Mouse (Mus musculus): ENCODE results near the gene Stk17b.
A peak's percentile ranks its signal among the peaks of the same experiment; 100 is the strongest.
"Not testable (repeated sequence)": the region's sequence is repeated elsewhere in the genome, so short reads cannot be mapped to it uniquely, and the experiment has no call there.

Stk17b gene

DNA sequence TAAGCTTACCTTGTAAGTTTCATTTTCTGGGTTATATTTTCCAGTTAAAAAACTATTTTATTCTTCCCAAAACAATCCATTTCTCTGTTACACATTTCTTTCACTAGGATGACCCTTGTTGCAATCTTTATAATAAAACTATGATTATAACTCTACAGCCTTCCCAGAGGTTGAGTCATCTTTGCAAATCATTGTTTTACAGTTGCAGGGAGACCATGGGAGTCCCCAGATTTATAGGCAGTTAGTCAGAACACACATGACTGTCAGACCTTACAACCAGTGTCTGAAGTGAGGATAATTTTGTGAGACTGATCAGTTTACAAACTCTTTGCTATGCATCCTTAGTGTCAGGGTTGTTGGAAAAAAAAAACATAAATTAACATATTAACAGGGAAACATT is 63.7 kb downstream of the Stk17b start:
- no peak for DNase-seq

DNA sequence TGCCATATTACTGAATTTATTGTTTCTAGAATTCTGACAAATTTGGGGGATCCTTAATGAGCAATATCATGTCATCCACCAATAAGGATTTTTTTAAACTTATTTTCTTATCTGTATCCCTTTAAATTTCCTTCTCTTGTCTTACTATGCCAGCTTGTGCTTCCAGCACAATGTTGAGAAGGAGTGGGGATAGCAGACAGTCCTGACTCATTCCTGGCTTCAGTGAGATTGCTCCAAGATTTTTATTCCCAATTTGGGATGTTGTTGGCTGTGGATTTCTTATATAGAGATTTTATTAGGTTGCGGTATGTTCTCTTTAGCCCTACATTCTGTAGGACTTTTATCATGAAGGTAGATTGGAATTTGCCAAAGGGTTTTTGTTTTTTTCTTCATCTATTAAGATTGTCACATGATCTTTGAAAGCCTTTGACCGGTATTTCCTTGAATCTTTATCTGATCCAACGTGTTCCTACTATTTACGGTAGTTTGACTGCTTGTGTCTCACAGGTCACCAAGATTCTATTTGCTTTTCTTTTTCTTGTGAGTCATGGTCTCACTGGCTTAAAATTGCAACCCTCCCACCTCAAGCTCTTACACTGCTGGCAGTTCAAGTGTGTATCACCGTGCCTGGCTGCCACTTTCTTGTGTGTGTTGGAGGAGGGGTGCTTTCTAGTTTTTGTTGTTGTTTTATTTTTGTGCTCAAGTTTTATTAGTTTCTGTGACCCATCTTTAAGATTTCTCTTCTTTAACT is 64.2 kb downstream of the Stk17b start:
- no peak for DNase-seq

DNA sequence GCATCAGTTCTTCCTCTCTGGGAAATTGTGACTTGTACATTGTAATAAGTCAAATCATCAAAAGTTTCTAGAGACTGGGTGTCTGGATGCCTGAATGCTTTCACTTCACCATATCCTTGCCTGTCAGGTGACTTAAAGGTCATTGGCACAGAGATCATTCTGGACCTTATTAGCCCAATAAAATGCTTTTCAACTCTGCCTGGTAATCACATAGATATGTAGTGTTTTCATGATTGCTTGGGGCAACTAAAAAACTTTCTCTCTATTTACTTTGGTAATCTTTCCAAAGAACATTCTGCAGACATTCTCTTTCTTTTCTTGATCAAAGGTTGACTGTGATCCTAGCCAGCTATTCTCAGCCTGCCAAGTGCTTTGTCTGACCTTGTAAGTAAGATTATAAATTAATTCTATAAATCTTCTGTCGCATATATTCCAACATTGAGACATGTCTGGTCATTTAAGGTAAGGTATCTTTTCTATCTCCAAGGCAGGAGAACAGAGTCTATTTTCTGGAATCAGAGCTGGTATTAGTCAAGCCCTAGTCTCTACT is 69.0 kb downstream of the Stk17b start:
- no peak for DNase-seq

DNA sequence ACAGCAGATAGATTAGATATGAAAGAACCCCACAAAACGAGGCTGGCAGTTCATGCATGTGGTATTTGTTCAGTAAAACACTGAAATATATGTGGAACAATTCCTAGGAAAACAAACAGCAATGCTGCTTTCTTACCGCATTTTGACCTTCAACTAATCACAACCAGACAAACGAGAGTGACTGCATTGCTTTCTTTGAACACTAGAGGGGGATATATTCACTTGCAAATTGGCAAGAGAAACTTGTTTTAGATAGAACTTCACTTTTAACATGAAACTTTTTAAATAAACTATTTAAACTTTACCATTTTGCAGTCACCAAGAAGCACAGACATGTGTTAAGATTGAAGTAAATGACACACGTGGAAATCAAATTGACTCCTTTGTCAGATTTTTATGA is 69.6 kb downstream of the Stk17b start:
- peak in 1 of 2 experiments; percentile 45 for DNase-seq

DNA sequence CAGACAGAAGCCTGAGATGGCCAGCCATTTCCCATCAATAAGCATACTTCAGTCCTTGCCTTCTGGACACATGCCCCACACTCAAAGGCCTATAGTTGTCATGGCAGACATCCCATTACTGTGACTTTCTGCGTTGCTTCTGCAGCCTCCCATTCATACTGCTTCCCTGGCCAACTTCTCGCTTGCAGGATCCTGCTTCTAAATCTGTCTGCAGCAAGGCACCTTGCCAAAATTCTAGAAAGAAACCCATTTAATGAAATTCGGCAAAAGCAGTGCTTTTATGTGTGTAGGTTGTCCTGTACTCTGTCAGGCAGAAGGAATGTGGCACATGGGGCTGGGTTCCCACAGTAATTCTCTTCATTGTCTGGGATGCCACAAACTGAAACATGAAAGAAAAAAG is 71.6 kb downstream of the Stk17b start:
- not testable (repeated sequence) for DNase-seq

DNA sequence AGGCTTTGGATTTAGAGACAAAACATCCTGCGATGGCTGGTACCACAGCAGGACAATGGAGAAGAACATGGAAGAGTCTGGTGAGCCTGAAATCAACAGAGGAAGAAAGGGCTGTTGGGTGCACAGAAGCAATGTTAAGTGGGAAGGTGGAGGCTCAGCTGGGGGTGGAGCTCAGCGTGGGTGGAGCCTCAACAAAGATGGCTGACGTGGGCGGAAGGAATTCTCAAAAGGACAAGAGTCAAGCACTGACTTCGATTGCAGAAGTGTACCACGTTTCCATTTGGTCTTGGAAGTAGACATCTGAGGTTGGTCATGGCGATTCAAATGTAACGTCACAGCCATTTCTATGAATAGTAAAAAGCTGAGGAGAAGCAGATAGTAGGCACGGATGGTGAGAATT is 74.0 kb downstream of the Stk17b start:
- no peak for DNase-seq

DNA sequence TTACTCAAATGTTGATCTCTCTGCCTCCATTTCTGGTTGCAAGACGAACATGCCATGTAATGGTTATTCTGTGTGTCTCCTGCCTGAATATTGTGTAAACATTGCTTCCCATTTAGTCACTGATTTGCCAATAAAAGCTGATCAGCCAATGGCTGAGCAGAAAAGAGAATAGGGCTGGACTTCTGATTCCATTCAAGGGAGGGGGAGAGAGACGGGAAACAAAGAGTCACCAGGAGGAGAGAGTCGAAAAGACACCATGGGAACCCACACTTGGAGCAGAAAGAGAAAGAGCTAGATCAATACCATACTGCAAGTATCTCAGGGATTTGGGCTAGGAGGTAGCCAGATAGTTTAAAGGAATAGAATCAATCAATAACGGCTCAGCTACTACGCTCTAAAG is 75.4 kb downstream of the Stk17b start:
- DNase-seq, result not testable (repeated sequence)

DNA sequence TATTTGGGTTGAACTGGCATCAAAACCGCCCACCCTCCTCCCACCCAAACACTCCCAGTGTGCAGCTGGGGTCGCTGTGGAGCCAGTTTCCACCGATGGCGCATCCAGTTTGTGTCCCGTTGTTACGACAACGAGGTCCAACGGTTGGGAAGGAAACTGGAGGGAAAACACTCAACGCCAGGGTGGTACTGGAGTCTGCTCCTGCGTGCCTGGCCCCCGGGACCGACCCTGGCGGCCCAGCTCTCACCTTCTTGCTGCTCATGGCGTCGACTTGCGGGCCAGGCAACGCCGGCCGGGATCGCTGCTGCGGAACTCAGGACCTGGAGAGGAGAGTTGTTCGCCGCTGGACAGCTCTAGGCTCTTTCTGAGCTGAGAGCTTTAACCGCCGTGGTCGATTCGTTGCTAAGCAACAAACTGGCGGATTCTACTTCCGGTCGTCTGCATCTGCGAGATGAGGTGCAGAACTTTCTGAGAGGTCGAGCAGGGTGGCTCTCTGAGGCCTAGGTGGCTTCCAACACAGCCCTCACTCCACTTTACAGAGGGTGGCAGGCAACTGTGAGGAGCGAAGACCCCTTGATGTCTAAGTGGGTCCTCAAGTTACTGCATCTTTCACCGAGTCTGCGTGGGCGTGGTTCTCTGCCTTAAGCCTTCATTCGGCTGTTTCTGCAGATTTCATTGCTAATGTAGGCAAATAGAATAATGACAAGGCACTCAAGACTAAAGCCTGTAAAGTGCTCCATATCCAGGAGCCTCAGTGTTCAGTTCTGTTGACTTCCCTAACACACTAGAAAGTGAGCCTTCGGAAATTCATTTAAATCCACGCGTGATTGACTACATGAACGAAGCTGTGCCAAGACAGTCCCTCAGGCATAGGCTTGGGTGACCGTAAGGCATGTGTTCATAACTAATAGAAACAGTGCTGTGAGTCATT is 78.3 kb downstream of the Stk17b start, which contains the start of gene Dnah7a:
TSS of gene Dnah7a (minus strand) at position 354 of the 931 bp plus-strand sequence.
- no peak for DNase-seq
